Mouse (Mus musculus): ENCODE measurements around the gene Pitpnm3.

GRCm38 (mm10) chr11:72014674-72015073 lies 120.9 kb downstream of the Pitpnm3 start:
- no peak for TF ChIP-seq CTCF (IDR thresholded peaks at IDR 0.05; ENCODE audit: low read depth, low read length)
- no peak for TF ChIP-seq POLR2A (IDR thresholded peaks at IDR 0.05; ENCODE audit: extremely low read depth, insufficient read depth, low read length)
